In the genomic region with DNA sequence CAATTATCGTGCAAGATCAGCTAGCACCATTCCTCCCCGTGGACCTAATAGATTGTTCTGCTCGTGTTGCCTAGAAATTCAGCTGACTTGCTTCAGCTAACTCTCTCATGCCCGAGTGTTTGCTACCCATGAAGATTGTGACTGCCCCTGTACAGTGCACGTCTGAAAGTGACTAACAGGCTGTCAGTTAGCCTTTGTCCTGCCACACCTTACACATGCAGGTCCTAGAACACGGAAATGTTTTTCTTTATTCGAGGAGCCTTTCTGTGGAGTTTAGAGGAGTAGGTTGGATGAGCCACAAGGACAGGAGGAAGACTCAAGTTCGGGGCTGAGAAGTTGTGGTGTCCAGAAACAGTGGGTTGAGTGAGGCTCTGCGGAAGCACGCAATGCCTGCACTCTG, we compare ENCODE assay signal across 24 mouse cellular contexts. TPM values are rescaled to one million over a fixed set of nuclear protein-coding genes. Genes with fewer than 3 reads are reported as not detected.
DNase-seq lines count a peak whose midpoint lies in the region; ATAC-seq and TF ChIP-seq lines count a peak whose summit lies in the region.
"Had no signal": no experiment of that assay in that cellular context is flagged by ENCODE, and none has a peak within 500 bp of the region (broad histone marks: within the 10 kb centered on the region; RNA-seq: fewer than 3 reads in every experiment).

No protein-coding gene starts in this region.

- H3K27ac ChIP-seq in intestine, embryonic 16.5 days (ENCODE audit: low read length): peak overlapping the region; percentile 27; the same call in 1 of the 2 replicates
- H3K27ac ChIP-seq in stomach, embryonic 15.5 days: no peak overlapping the region
- H3K27ac ChIP-seq in stomach, postnatal 0 days (replicated peaks): peak overlapping the region; percentile 63; the same call in 1 of the 2 replicates
- H3K27ac ChIP-seq: embryonic facial prominence, embryonic 13.5 days; embryonic facial prominence, embryonic 15.5 days; forebrain, embryonic 10.5 days; forebrain, embryonic 12.5 days had no signal

- H3K27me3 ChIP-seq in intestine, embryonic 16.5 days (replicated peaks; ENCODE audit: control insufficient read depth, insufficient read depth, low read length): no peaks in the 10 kb centered on the region
- no peaks in the 10 kb centered on the region for H3K27me3 ChIP-seq in stomach, embryonic 15.5 days (replicated peaks)
- no peaks in the 10 kb centered on the region for H3K27me3 ChIP-seq in stomach, postnatal 0 days (ENCODE audit: control insufficient read depth, insufficient read depth, low read length)
- H3K27me3 ChIP-seq: embryonic facial prominence, embryonic 13.5 days; embryonic facial prominence, embryonic 15.5 days; forebrain, embryonic 12.5 days had no signal

- ATAC-seq in intestine, embryonic 16.5 days: peak; percentile 92
- peak; percentile 58; the same call in 1 of the 2 replicates for ATAC-seq in stomach, embryonic 15.5 days (ENCODE audit: insufficient read depth, low FRiP score, low read depth)
- peak; percentile 89 for ATAC-seq in stomach, postnatal 0 days (ENCODE audit: low FRiP score, low TSS enrichment)
- ATAC-seq: forebrain, embryonic 14.5 days had no signal

- peaks cover 3% of the 10 kb centered on the region for H3K36me3 ChIP-seq in intestine, embryonic 16.5 days (ENCODE audit: control insufficient read depth, insufficient read depth, low read length)
- H3K36me3 ChIP-seq in stomach, embryonic 15.5 days: peaks cover 14% of the 10 kb centered on the region; the same call in 1 of the 2 replicates
- peaks cover 15% of the 10 kb centered on the region; the same call in 1 of the 2 replicates for H3K36me3 ChIP-seq in stomach, postnatal 0 days (ENCODE audit: control insufficient read depth, insufficient read depth, low read length)

- H3K4me1 ChIP-seq in intestine, embryonic 16.5 days (ENCODE audit: control insufficient read depth, insufficient read depth, low read length): no peaks in the 10 kb centered on the region
- H3K4me1 ChIP-seq in stomach, embryonic 15.5 days: no peaks in the 10 kb centered on the region
- H3K4me1 ChIP-seq in stomach, postnatal 0 days (replicated peaks; ENCODE audit: control insufficient read depth, insufficient read depth): no peaks in the 10 kb centered on the region
- H3K4me1 ChIP-seq: embryonic facial prominence, embryonic 13.5 days; embryonic facial prominence, embryonic 15.5 days; forebrain, embryonic 10.5 days; forebrain, embryonic 12.5 days had no signal

- intact Hi-C loops in gastrocnemius, postnatal 14 days (cut with DNase I; ENCODE audit: low total_unique reads): no loop called here

- TF ChIP-seq CTCF in stomach, postnatal 0 days (IDR thresholded peaks at IDR 0.05; ENCODE audit: low read depth): no peak

- no peaks in the 10 kb centered on the region for H3K9me3 ChIP-seq in intestine, embryonic 16.5 days (ENCODE audit: control insufficient read depth, low read length)
- no peaks in the 10 kb centered on the region for H3K9me3 ChIP-seq in stomach, embryonic 15.5 days
- H3K9me3 ChIP-seq in stomach, postnatal 0 days (ENCODE audit: control insufficient read depth, low read length): no peaks in the 10 kb centered on the region
- H3K9me3 ChIP-seq: embryonic facial prominence, embryonic 13.5 days; embryonic facial prominence, embryonic 15.5 days; forebrain, embryonic 10.5 days; forebrain, embryonic 12.5 days had no signal

- no peak overlapping the region for H3K4me3 ChIP-seq in intestine, embryonic 16.5 days (ENCODE audit: low read length)
- no peak overlapping the region for H3K4me3 ChIP-seq in stomach, embryonic 15.5 days (replicated peaks)
- H3K4me3 ChIP-seq in stomach, postnatal 0 days (ENCODE audit: low read depth, low read length): no peak overlapping the region
- H3K4me3 ChIP-seq: embryonic facial prominence, embryonic 13.5 days; embryonic facial prominence, embryonic 15.5 days; erythroblast, embryonic 14.5 days; forebrain, embryonic 10.5 days; forebrain, embryonic 12.5 days had no signal

- WGBS in intestine, embryonic 16.5 days: 78% methylated on average over 10 of the region's 10 CpGs
- WGBS in large intestine, adult 2 months: 37% methylated on average over 10 of the region's 10 CpGs
- WGBS in stomach, embryonic 15.5 days: 81% methylated on average over 10 of the region's 10 CpGs
- WGBS in stomach, postnatal 0 days: 75% methylated on average over 10 of the region's 10 CpGs

- no peak overlapping the region for H3K9ac ChIP-seq in intestine, embryonic 16.5 days (ENCODE audit: low read depth, low read length)
- H3K9ac ChIP-seq in stomach, embryonic 15.5 days: no peak overlapping the region
- H3K9ac ChIP-seq in stomach, postnatal 0 days (ENCODE audit: low read length): no peak overlapping the region
- H3K9ac ChIP-seq: embryonic facial prominence, embryonic 13.5 days; embryonic facial prominence, embryonic 15.5 days; forebrain, embryonic 12.5 days had no signal

- no peak for TF ChIP-seq EP300 in stomach, postnatal 0 days (optimal IDR thresholded peaks at IDR 0.05)

- no peak overlapping the region for H3K4me2 ChIP-seq in intestine, embryonic 16.5 days (ENCODE audit: low read depth, low read length)
- no peak overlapping the region for H3K4me2 ChIP-seq in stomach, embryonic 15.5 days
- H3K4me2 ChIP-seq in stomach, postnatal 0 days (replicated peaks; ENCODE audit: low read depth): no peak overlapping the region
- H3K4me2 ChIP-seq: embryonic facial prominence, embryonic 13.5 days; embryonic facial prominence, embryonic 15.5 days; forebrain, embryonic 12.5 days had no signal

- peak; percentile 51 for DNase-seq in large intestine, adult 2 months (ENCODE audit: low read depth, low spot score)
- DNase-seq in stomach, postnatal 0 days (ENCODE audit: low spot score): peak; percentile 61
- DNase-seq in right cerebral cortex, postnatal 25 days: no peak
- DNase-seq in testis, postnatal 10 days (ENCODE audit: low spot score): no peak
- DNase-seq in kidney, adult 9 months: no peak
- DNase-seq in gastrocnemius, postnatal 14 days: no peak
- DNase-seq: adrenal gland, adult 2 months; adrenal gland, postnatal 10 days; adrenal gland, postnatal 25 days; cerebellum, adult 11 months; cerebellum, adult 18-20 months; cerebellum, adult 8-10 months; cerebellum, adult 9-11 months; cerebellum, postnatal 14 days; cerebellum, postnatal 36 days; embryo, embryonic 11 days had no signal

RNA-seq across cellular contexts. Expression of a gene that starts 44.1 kb away (rescaled TPM):
- polyA plus RNA-seq in intestine, embryonic 16.5 days (2015; fragmentation: Nextera tagmentation; extraction: Ambion mirVana): 32.7 and 36.4 TPM in 2 replicates
- polyA plus RNA-seq in large intestine, adult 2 months (2012; rRNA removed): 32.9 and 35.7 TPM in 2 replicates
- 46.9 and 52.6 TPM in 2 replicates for polyA plus RNA-seq in stomach, embryonic 15.5 days (2015; fragmentation: Nextera tagmentation; extraction: Ambion mirVana)
- 27.3 and 27.7 TPM in 2 replicates for polyA plus RNA-seq in stomach, postnatal 0 days (2015; fragmentation: Nextera tagmentation; extraction: Ambion mirVana)
- total RNA-seq in gastrocnemius, postnatal 14 days (2021): 10 to 100 TPM; 31.1 to 40.4 TPM

Comparison
In these comparisons a context has a peak if more than half of its experiments do, and no peak if none do; other contexts are left out.
1. DNase-seq: peak in large intestine, adult 2 months (single experiment) and stomach, postnatal 0 days (single experiment); none in right cerebral cortex, postnatal 25 days (single experiment), testis, postnatal 10 days (single experiment), kidney, adult 9 months (single experiment) and gastrocnemius, postnatal 14 days (single experiment).
2. Peak in every context shown above with its lines, with median percentiles within 50 percentile points of each other: ATAC-seq.